Mouse (Mus musculus): ENCODE measurements at regions not wholly inside any gene's neighbourhood (a gene's known extent, or its start where the extent isn't known, plus 50 kb on each side); places are given as distances from the start of the nearest gene placed in this dataset.
A peak's percentile ranks its signal among the peaks of the same experiment; 100 is the strongest.

GRCm38 (mm10) chr2:168357815-168358214 is 76.3 kb upstream of the Kcng1 start:
- DNase-seq (ENCODE audit: low spot score): no peak

GRCm38 (mm10) chr2:168354397-168354796 is 72.9 kb upstream of the Kcng1 start:
- WGBS: 58% methylated on average over 10 of the region's 10 CpGs
- H3K4me2 ChIP-seq (ENCODE audit: low read depth, low read length): no peak overlapping the region
- H3K27ac ChIP-seq (replicated peaks; ENCODE audit: low read depth, low read length): no peak overlapping the region

More at GRCm38 (mm10) chr2:168357815-168358214, 76.3 kb upstream of the Kcng1 start:
- H3K27ac ChIP-seq (replicated peaks; ENCODE audit: low read depth, low read length): no peak overlapping the region
- H3K36me3 ChIP-seq (replicated peaks; ENCODE audit: control insufficient read depth, insufficient read depth, low read depth, low read length): no peaks in the 10 kb centered on the region
- no peaks in the 10 kb centered on the region for H3K9me3 ChIP-seq (replicated peaks; ENCODE audit: control insufficient read depth, low read length)
- no peak overlapping the region for H3K4me3 ChIP-seq (ENCODE audit: low read depth, low read length)
- H3K27me3 ChIP-seq (ENCODE audit: control insufficient read depth, insufficient read depth, low read length): no peaks in the 10 kb centered on the region
- no peak overlapping the region for H3K9ac ChIP-seq (replicated peaks; ENCODE audit: low read length)
- no peaks in the 10 kb centered on the region for H3K4me1 ChIP-seq (ENCODE audit: control insufficient read depth, insufficient read depth, low read length)
- H3K4me2 ChIP-seq (ENCODE audit: low read depth, low read length): no peak overlapping the region
- ATAC-seq (replicated peaks; ENCODE audit: insufficient number of reproducible peaks, low FRiP score, low TSS enrichment, low read depth): no peak
- 80% methylated on average over 6 of the region's 6 CpGs for WGBS

GRCm38 (mm10) chr2:168352626-168353025 is 71.1 kb upstream of the Kcng1 start:
- Histone ChIP-seq H3K4me3 (ENCODE audit: low read depth, low read length) (no peak overlapping the region), H3K9ac (replicated peaks; ENCODE audit: low read length) (no peak overlapping the region), H3K9me3 (replicated peaks; ENCODE audit: control insufficient read depth, low read length) (no peaks in the 10 kb centered on the region), H3K27ac (replicated peaks; ENCODE audit: low read depth, low read length) (no peak overlapping the region), H3K36me3 (replicated peaks; ENCODE audit: control insufficient read depth, insufficient read depth, low read depth, low read length) (no peaks in the 10 kb centered on the region), H3K4me1 (ENCODE audit: control insufficient read depth, insufficient read depth, low read length) (no peaks in the 10 kb centered on the region), H3K4me2 (ENCODE audit: low read depth, low read length) (no peak overlapping the region), H3K27me3 (ENCODE audit: control insufficient read depth, insufficient read depth, low read length) (no peaks in the 10 kb centered on the region)
- ATAC-seq (replicated peaks; ENCODE audit: insufficient number of reproducible peaks, low FRiP score, low TSS enrichment, low read depth): no peak
- DNase-seq (ENCODE audit: low spot score): no peak
- 71% methylated on average over 5 of the region's 5 CpGs for WGBS

More at GRCm38 (mm10) chr2:168354397-168354796, 72.9 kb upstream of the Kcng1 start:
- DNase-seq (ENCODE audit: low spot score) (no peak), ATAC-seq (replicated peaks; ENCODE audit: insufficient number of reproducible peaks, low FRiP score, low TSS enrichment, low read depth) (no peak)
- Histone ChIP-seq H3K9ac (replicated peaks; ENCODE audit: low read length) (no peak overlapping the region), H3K4me1 (ENCODE audit: control insufficient read depth, insufficient read depth, low read length) (no peaks in the 10 kb centered on the region), H3K36me3 (replicated peaks; ENCODE audit: control insufficient read depth, insufficient read depth, low read depth, low read length) (no peaks in the 10 kb centered on the region), H3K27me3 (ENCODE audit: control insufficient read depth, insufficient read depth, low read length) (no peaks in the 10 kb centered on the region), H3K4me3 (ENCODE audit: low read depth, low read length) (no peak overlapping the region), H3K9me3 (replicated peaks; ENCODE audit: control insufficient read depth, low read length) (no peaks in the 10 kb centered on the region)

DNA sequence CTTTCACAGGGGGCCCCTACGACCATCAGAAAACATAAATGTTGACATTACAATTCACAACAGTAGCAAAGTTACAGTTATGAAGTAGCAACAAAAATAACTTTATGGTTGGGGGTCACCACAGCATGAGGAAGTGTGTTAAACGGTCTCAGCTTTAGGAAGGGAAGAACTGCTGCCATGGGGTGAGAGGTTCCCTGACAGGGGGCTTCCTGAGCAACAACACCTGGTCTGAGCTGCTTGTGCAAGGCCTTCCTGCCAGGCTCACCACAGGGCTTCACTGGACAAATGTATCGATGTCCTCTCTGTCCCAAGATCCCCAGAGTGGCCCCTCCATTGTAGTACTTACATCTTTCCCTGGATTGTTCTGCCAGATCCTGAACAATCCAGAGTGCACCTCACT is 70.7 kb upstream of the Kcng1 start:
- H3K4me3 ChIP-seq (ENCODE audit: low read depth, low read length): no peak overlapping the region
- no peaks in the 10 kb centered on the region for H3K36me3 ChIP-seq (replicated peaks; ENCODE audit: control insufficient read depth, insufficient read depth, low read depth, low read length)
- DNase-seq (ENCODE audit: low spot score): no peak
- H3K4me1 ChIP-seq (ENCODE audit: control insufficient read depth, insufficient read depth, low read length): no peaks in the 10 kb centered on the region
- no peak overlapping the region for H3K9ac ChIP-seq (replicated peaks; ENCODE audit: low read length)
- 62% methylated on average over 3 of the region's 3 CpGs for WGBS
- no peak for ATAC-seq (replicated peaks; ENCODE audit: insufficient number of reproducible peaks, low FRiP score, low TSS enrichment, low read depth)
- no peaks in the 10 kb centered on the region for H3K9me3 ChIP-seq (replicated peaks; ENCODE audit: control insufficient read depth, low read length)
- H3K4me2 ChIP-seq (ENCODE audit: low read depth, low read length): no peak overlapping the region
- no peaks in the 10 kb centered on the region for H3K27me3 ChIP-seq (ENCODE audit: control insufficient read depth, insufficient read depth, low read length)
- no peak overlapping the region for H3K27ac ChIP-seq (replicated peaks; ENCODE audit: low read depth, low read length)

GRCm38 (mm10) chr2:168345384-168345783 is 63.8 kb upstream of the Kcng1 start:
- Histone ChIP-seq H3K4me3 (ENCODE audit: low read depth, low read length) (no peak overlapping the region), H3K9ac (replicated peaks; ENCODE audit: low read length) (no peak overlapping the region), H3K4me2 (ENCODE audit: low read depth, low read length) (no peak overlapping the region), H3K9me3 (replicated peaks; ENCODE audit: control insufficient read depth, low read length) (no peaks in the 10 kb centered on the region), H3K27me3 (ENCODE audit: control insufficient read depth, insufficient read depth, low read length) (no peaks in the 10 kb centered on the region), H3K27ac (replicated peaks; ENCODE audit: low read depth, low read length) (no peak overlapping the region), H3K36me3 (replicated peaks; ENCODE audit: control insufficient read depth, insufficient read depth, low read depth, low read length) (no peaks in the 10 kb centered on the region), H3K4me1 (ENCODE audit: control insufficient read depth, insufficient read depth, low read length) (no peaks in the 10 kb centered on the region)
- no peak for ATAC-seq (replicated peaks; ENCODE audit: insufficient number of reproducible peaks, low FRiP score, low TSS enrichment, low read depth)
- no peak for DNase-seq (ENCODE audit: low spot score)
- 88% methylated on average over 5 of the region's 5 CpGs for WGBS

GRCm38 (mm10) chr2:168343705-168344104 is 62.2 kb upstream of the Kcng1 start:
- Histone ChIP-seq H3K36me3 (replicated peaks; ENCODE audit: control insufficient read depth, insufficient read depth, low read depth, low read length) (no peaks in the 10 kb centered on the region), H3K4me1 (ENCODE audit: control insufficient read depth, insufficient read depth, low read length) (no peaks in the 10 kb centered on the region), H3K4me3 (ENCODE audit: low read depth, low read length) (no peak overlapping the region), H3K9me3 (replicated peaks; ENCODE audit: control insufficient read depth, low read length) (no peaks in the 10 kb centered on the region), H3K4me2 (ENCODE audit: low read depth, low read length) (no peak overlapping the region), H3K9ac (replicated peaks; ENCODE audit: low read length) (no peak overlapping the region), H3K27ac (replicated peaks; ENCODE audit: low read depth, low read length) (no peak overlapping the region), H3K27me3 (ENCODE audit: control insufficient read depth, insufficient read depth, low read length) (no peaks in the 10 kb centered on the region)
- WGBS: 21% methylated on average over 7 of the region's 7 CpGs
- DNase-seq (ENCODE audit: low spot score): no peak
- ATAC-seq (replicated peaks; ENCODE audit: insufficient number of reproducible peaks, low FRiP score, low TSS enrichment, low read depth): 0 out of 2 replicates have a peak, but pooled peaks have one; percentile 24

DNA sequence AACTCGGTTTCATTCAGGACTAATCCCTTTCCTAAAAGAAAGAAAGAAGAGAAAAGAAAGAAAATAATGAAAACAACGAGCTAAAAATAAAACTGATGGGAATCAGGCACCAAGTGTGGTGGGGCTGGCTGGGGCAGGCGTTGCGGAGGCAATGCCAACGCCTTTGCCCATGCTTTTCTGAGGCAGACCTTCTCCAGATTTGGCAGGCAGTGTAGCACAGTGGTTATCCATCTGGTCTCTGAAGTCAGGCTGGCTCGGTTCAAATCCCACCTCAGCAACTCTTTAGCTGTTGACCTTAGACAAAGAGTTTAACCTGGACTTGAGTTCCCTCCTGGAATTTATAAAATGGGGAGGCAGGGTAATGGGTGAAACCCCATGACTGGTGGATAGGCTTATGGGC is 57.3 kb upstream of the Kcng1 start:
- Histone ChIP-seq H3K27ac (replicated peaks; ENCODE audit: low read depth, low read length) (no peak overlapping the region), H3K4me3 (ENCODE audit: low read depth, low read length) (no peak overlapping the region), H3K9me3 (replicated peaks; ENCODE audit: control insufficient read depth, low read length) (no peaks in the 10 kb centered on the region), H3K4me2 (ENCODE audit: low read depth, low read length) (no peak overlapping the region), H3K9ac (replicated peaks; ENCODE audit: low read length) (no peak overlapping the region), H3K4me1 (ENCODE audit: control insufficient read depth, insufficient read depth, low read length) (0 out of 2 replicates have a peak, but pooled peaks cover 2% of the 10 kb centered on the region), H3K27me3 (ENCODE audit: control insufficient read depth, insufficient read depth, low read length) (no peaks in the 10 kb centered on the region), H3K36me3 (replicated peaks; ENCODE audit: control insufficient read depth, insufficient read depth, low read depth, low read length) (no peaks in the 10 kb centered on the region)
- 88% methylated on average over 6 of the region's 6 CpGs for WGBS
- ATAC-seq (replicated peaks; ENCODE audit: insufficient number of reproducible peaks, low FRiP score, low TSS enrichment, low read depth) (no peak), DNase-seq (ENCODE audit: low spot score) (no peak)

GRCm38 (mm10) chr2:168338382-168338781 is 56.8 kb upstream of the Kcng1 start:
- Histone ChIP-seq H3K4me3 (ENCODE audit: low read depth, low read length) (no peak overlapping the region), H3K4me2 (ENCODE audit: low read depth, low read length) (no peak overlapping the region), H3K4me1 (ENCODE audit: control insufficient read depth, insufficient read depth, low read length) (peaks cover 2% of the 10 kb centered on the region; the same call in 1 of the 2 replicates), H3K9ac (replicated peaks; ENCODE audit: low read length) (no peak overlapping the region), H3K9me3 (replicated peaks; ENCODE audit: control insufficient read depth, low read length) (no peaks in the 10 kb centered on the region), H3K27ac (replicated peaks; ENCODE audit: low read depth, low read length) (no peak overlapping the region), H3K27me3 (ENCODE audit: control insufficient read depth, insufficient read depth, low read length) (no peaks in the 10 kb centered on the region), H3K36me3 (replicated peaks; ENCODE audit: control insufficient read depth, insufficient read depth, low read depth, low read length) (no peaks in the 10 kb centered on the region)
- 66% methylated on average over 4 of the region's 4 CpGs for WGBS
- no peak for ATAC-seq (replicated peaks; ENCODE audit: insufficient number of reproducible peaks, low FRiP score, low TSS enrichment, low read depth)
- peak; percentile 56 for DNase-seq (ENCODE audit: low spot score)
